In the genomic region with DNA sequence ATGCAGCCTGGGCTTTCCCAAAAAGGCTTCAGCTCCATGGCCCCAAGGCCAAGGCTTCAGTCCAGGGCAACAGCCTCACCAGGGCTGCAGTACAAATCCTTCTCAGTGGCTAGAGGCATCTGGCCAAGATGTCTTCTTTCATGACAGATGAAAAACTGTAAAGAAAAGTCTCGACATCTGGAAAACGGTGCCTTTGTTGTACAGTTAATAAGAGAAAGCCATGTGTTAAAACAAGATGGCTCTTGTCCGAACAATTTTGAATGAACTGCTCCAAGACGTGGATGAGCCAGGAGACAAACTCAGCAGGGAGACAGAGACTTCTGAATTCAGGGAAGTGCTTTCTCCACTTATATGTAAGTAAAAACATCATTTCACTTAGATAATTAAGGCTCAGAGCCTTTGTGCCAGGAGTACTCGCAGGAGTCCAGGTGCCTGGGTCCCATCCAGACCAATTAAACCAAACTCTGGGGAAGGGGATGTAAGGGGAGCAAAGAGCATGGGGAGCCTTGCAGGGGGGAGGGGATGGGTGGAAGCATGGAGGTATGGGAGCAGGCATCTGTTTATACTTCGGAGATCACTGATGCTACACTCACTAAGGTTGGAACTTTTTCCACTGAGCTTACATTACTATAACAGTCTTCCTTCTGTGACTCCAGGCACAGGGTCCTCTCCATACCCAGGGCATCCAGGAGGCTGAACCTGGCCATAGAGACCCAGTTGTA, we compare ENCODE assay signal across 18 mouse cellular contexts.
"Had no signal": no experiment of that assay in that cellular context is flagged by ENCODE, and none has a peak within 500 bp of the region (broad histone marks: within the 10 kb centered on the region; RNA-seq: fewer than 3 reads in every experiment).

No protein-coding gene starts in this region.

- H3K27ac ChIP-seq: kidney, embryonic 15.5 days; layer of hippocampus, adult 2 months; liver, embryonic 12.5 days; liver, embryonic 15.5 days; lung, embryonic 15.5 days; stomach, postnatal 0 days had no signal

- H3K36me3 ChIP-seq: kidney, embryonic 15.5 days; liver, embryonic 12.5 days; liver, embryonic 15.5 days; lung, embryonic 15.5 days had no signal

- DNase-seq: kidney, adult 11 months; kidney, adult 8-10 months; layer of hippocampus, adult 9-11 months; layer of hippocampus, postnatal 36 days; left cerebral cortex, postnatal 4 days; liver; lung, adult 18-20 months; lung, postnatal 10 days; lung, postnatal 4 days; midbrain, embryonic 14.5 days; thymus, postnatal 25 days had no signal

- ATAC-seq: liver, embryonic 12.5 days had no signal

- H3K9me3 ChIP-seq: kidney, embryonic 15.5 days; liver, embryonic 12.5 days; liver, embryonic 15.5 days; lung, embryonic 15.5 days had no signal

- H3K27me3 ChIP-seq: kidney, embryonic 15.5 days; liver, embryonic 12.5 days; liver, embryonic 15.5 days; lung, embryonic 15.5 days had no signal

- H3K4me2 ChIP-seq: kidney, embryonic 15.5 days; liver, embryonic 12.5 days; liver, embryonic 15.5 days; lung, embryonic 15.5 days; midbrain, embryonic 11.5 days had no signal

- H3K9ac ChIP-seq: kidney, embryonic 15.5 days; liver, embryonic 12.5 days; liver, embryonic 15.5 days; lung, embryonic 15.5 days had no signal

- H3K4me3 ChIP-seq: kidney, embryonic 15.5 days; layer of hippocampus, adult 2 months; liver, embryonic 12.5 days; liver, embryonic 15.5 days; lung, embryonic 15.5 days had no signal

- H3K4me1 ChIP-seq: kidney, embryonic 15.5 days; liver, embryonic 12.5 days; liver, embryonic 15.5 days; lung, embryonic 15.5 days had no signal
